Comparison of ENCODE assay signal across 11 mouse cellular contexts in the genomic region with DNA sequence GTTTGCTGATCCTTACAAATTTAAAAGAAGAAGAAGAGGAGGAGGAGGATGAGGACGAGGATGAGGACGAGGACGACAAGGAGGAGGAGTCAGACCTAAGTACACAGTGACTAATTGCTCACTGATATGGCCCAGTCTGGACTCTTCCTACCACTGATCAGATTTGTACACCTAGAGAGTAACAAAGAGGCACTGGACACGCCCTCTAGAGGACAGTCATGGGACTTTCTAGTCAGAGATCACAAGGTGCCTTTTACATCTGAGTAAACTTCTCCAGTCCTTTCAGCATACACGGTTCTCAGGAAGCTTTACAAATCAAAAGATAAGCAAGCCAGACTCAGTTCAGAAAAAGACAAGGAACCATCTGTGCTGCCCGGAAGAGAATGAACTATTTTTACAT. TPM values are rescaled to one million over a fixed set of nuclear protein-coding genes. Genes with fewer than 3 reads are reported as not detected.
DNase-seq lines count a peak whose midpoint lies in the region; ATAC-seq and TF ChIP-seq lines count a peak whose summit lies in the region.
"Had no signal": no experiment of that assay in that cellular context is flagged by ENCODE, and none has a peak within 500 bp of the region (broad histone marks: within the 10 kb centered on the region; RNA-seq: fewer than 3 reads in every experiment).

No protein-coding gene starts in this region.

- no peaks in the 10 kb centered on the region for H3K9me3 ChIP-seq in kidney, embryonic 15.5 days (replicated peaks)
- H3K9me3 ChIP-seq in E14TG2a.4 (ENCODE audit: low read length): no peaks in the 10 kb centered on the region
- H3K9me3 ChIP-seq in intestine, embryonic 15.5 days: no peaks in the 10 kb centered on the region
- no peaks in the 10 kb centered on the region for H3K9me3 ChIP-seq in forebrain, embryonic 11.5 days (ENCODE audit: control insufficient read depth, low read length)
- H3K9me3 ChIP-seq: limb, embryonic 12.5 days; neural tube, embryonic 13.5 days had no signal

- WGBS in kidney, embryonic 15.5 days: 46% methylated on average over 6 of the region's 6 CpGs
- 31% methylated on average over 6 of the region's 6 CpGs for WGBS in intestine, embryonic 15.5 days
- WGBS in forebrain, embryonic 11.5 days: 34% methylated on average over 6 of the region's 6 CpGs

- H3K4me3 ChIP-seq in kidney, embryonic 15.5 days (replicated peaks): no peak overlapping the region
- no peak overlapping the region for H3K4me3 ChIP-seq in E14TG2a.4 (replicated peaks; ENCODE audit: low read length)
- no peak overlapping the region for H3K4me3 ChIP-seq in intestine, embryonic 15.5 days (replicated peaks)
- no peak overlapping the region for H3K4me3 ChIP-seq in forebrain, embryonic 11.5 days (ENCODE audit: low read depth, low read length)
- H3K4me3 ChIP-seq: limb, embryonic 12.5 days; neural tube, embryonic 13.5 days had no signal

- peak; percentile 47 for TF ChIP-seq CTCF in E14TG2a.4 (conservative IDR thresholded peaks at IDR 0.05; ENCODE audit: low read length)

- H3K4me2 ChIP-seq in kidney, embryonic 15.5 days: no peak overlapping the region
- no peak overlapping the region for H3K4me2 ChIP-seq in intestine, embryonic 15.5 days (replicated peaks)
- no peak overlapping the region for H3K4me2 ChIP-seq in forebrain, embryonic 11.5 days (ENCODE audit: low read depth, low read length, severe bottlenecking)
- H3K4me2 ChIP-seq: heart, embryonic 11.5 days; limb, embryonic 12.5 days; neural tube, embryonic 13.5 days had no signal

- no peak for ATAC-seq in kidney, embryonic 15.5 days (replicated peaks; ENCODE audit: low FRiP score)
- ATAC-seq in intestine, embryonic 15.5 days: no peak
- no peak; the same call in 1 of the 2 replicates for ATAC-seq in forebrain, embryonic 11.5 days (replicated peaks; ENCODE audit: low FRiP score)

- no peaks in the 10 kb centered on the region for H3K36me3 ChIP-seq in kidney, embryonic 15.5 days
- no peaks in the 10 kb centered on the region for H3K36me3 ChIP-seq in E14TG2a.4 (ENCODE audit: insufficient read depth, low read length)
- H3K36me3 ChIP-seq in intestine, embryonic 15.5 days: no peaks in the 10 kb centered on the region
- H3K36me3 ChIP-seq in forebrain, embryonic 11.5 days (ENCODE audit: control insufficient read depth, insufficient read depth, low read length): no peaks in the 10 kb centered on the region
- H3K36me3 ChIP-seq: limb, embryonic 12.5 days; neural tube, embryonic 13.5 days had no signal

- no peak overlapping the region for H3K27ac ChIP-seq in kidney, embryonic 15.5 days
- no peak overlapping the region for H3K27ac ChIP-seq in intestine, embryonic 15.5 days
- no peak overlapping the region for H3K27ac ChIP-seq in forebrain, embryonic 11.5 days (ENCODE audit: low read depth, low read length)
- H3K27ac ChIP-seq: limb, embryonic 12.5 days; neural tube, embryonic 13.5 days had no signal

- H3K27me3 ChIP-seq in kidney, embryonic 15.5 days: no peaks in the 10 kb centered on the region
- no peaks in the 10 kb centered on the region for H3K27me3 ChIP-seq in E14TG2a.4 (ENCODE audit: insufficient read depth, low read length)
- H3K27me3 ChIP-seq in intestine, embryonic 15.5 days (replicated peaks): no peaks in the 10 kb centered on the region; the same call in 1 of the 2 replicates
- H3K27me3 ChIP-seq in forebrain, embryonic 11.5 days (ENCODE audit: control insufficient read depth, insufficient read depth, low read length): no peaks in the 10 kb centered on the region
- H3K27me3 ChIP-seq: limb, embryonic 12.5 days; neural tube, embryonic 13.5 days had no signal

- no peak overlapping the region for H3K9ac ChIP-seq in kidney, embryonic 15.5 days
- H3K9ac ChIP-seq in intestine, embryonic 15.5 days: no peak overlapping the region
- no peak overlapping the region for H3K9ac ChIP-seq in forebrain, embryonic 11.5 days (ENCODE audit: low read length)
- H3K9ac ChIP-seq: limb, embryonic 12.5 days; neural tube, embryonic 13.5 days had no signal

- peak; percentile 30 for DNase-seq in kidney, adult 9 months
- DNase-seq in B cell, adult 2 months: peak; percentile 23 to 33
- DNase-seq in embryo, embryonic 11 days: peak; percentile 51
- no peak for DNase-seq in ovary, postnatal 14 days (ENCODE audit: low spot score)
- DNase-seq in forebrain, embryonic 11.5 days (ENCODE audit: low spot score): no peak

- no peaks in the 10 kb centered on the region for H3K4me1 ChIP-seq in kidney, embryonic 15.5 days
- H3K4me1 ChIP-seq in E14TG2a.4 (replicated peaks; ENCODE audit: low read depth, low read length): no peaks in the 10 kb centered on the region
- no peaks in the 10 kb centered on the region for H3K4me1 ChIP-seq in intestine, embryonic 15.5 days (replicated peaks)
- H3K4me1 ChIP-seq in forebrain, embryonic 11.5 days (replicated peaks; ENCODE audit: control insufficient read depth, insufficient read depth, low read length): no peaks in the 10 kb centered on the region
- H3K4me1 ChIP-seq: limb, embryonic 12.5 days had no signal

RNA-seq across cellular contexts. Expression of a gene that starts 20.2 kb away (rescaled TPM):
- polyA plus RNA-seq in kidney, embryonic 15.5 days (2015; fragmentation: Nextera tagmentation; extraction: Ambion mirVana): 7.0 and 7.3 TPM in 2 replicates
- polyA plus RNA-seq in intestine, embryonic 15.5 days (2015; fragmentation: Nextera tagmentation; extraction: Ambion mirVana): 8.9 and 9.1 TPM in 2 replicates
- polyA plus RNA-seq in forebrain, embryonic 11.5 days (2014; fragmentation: Nextera tagmentation; extraction: Ambion mirVana): 21.5 and 25.5 TPM in 2 replicates

Comparison
In these comparisons a context has a peak if more than half of its experiments do, and no peak if none do; other contexts are left out.
1. DNase-seq: peak in kidney, adult 9 months (single experiment), B cell, adult 2 months (2 of 2) and embryo, embryonic 11 days (single experiment); none in ovary, postnatal 14 days (single experiment) and forebrain, embryonic 11.5 days (single experiment).